Mouse (Mus musculus) kidney, embryonic 14.5 days (tissue): ENCODE data around the gene Irf2bp2. TPM values are rescaled to one million over a fixed set of nuclear protein-coding genes. Genes with fewer than 3 reads are reported as not detected.

Experiments
- ATAC-seq: fragments of 200-750 bp; cut with Nextera tagmentation; 2 replicates; pipeline ENCODE4 v1.8.0; 2017; ENCODE audit warnings: moderate number of reproducible peaks, mild to moderate bottlenecking, moderate TSS enrichment, moderate library complexity; ENCODE audit not compliant: low FRiP score, low TSS enrichment
- H3K27ac ChIP-seq: fragments of 300-500 bp; sonication (generic); 2 replicates; pipeline ENCODE4 v1.5.1; 2014; ENCODE audit warnings: low read depth, mild to moderate bottlenecking, low read length, moderate library complexity, mixed read lengths
- H3K27me3 ChIP-seq: fragments of 300-500 bp; sonication (generic); 2 replicates; pipeline ENCODE4 v1.6.1; 2014; ENCODE audit warnings: mild to moderate bottlenecking, low read length; ENCODE audit not compliant: control insufficient read depth, insufficient read depth
- H3K36me3 ChIP-seq: fragments of 300-500 bp; sonication (generic); 2 replicates; pipeline ENCODE4 v1.6.1; 2014; ENCODE audit warnings: low read length, mixed read lengths; ENCODE audit not compliant: control insufficient read depth, insufficient read depth
- H3K4me1 ChIP-seq: fragments of 300-500 bp; sonication (generic); 2 replicates; pipeline ENCODE4 v1.6.1; 2014; ENCODE audit warnings: low read length, mixed read lengths; ENCODE audit not compliant: control insufficient read depth, insufficient read depth
- H3K4me2 ChIP-seq: fragments of 300-500 bp; sonication (generic); replicated peaks from 2 replicates; pipeline ENCODE4 v1.6.1; 2014; ENCODE audit warnings: low read depth, mild to moderate bottlenecking, low read length
- H3K4me3 ChIP-seq: fragments of 300-500 bp; sonication (generic); 2 replicates; pipeline ENCODE4 v1.5.1; 2014; ENCODE audit warnings: mild to moderate bottlenecking, low read length
- H3K9ac ChIP-seq: fragments of 300-500 bp; sonication (generic); 2 replicates; pipeline ENCODE4 v1.6.1; 2014; ENCODE audit warnings: low read depth, mild to moderate bottlenecking, low read length, moderate library complexity
- H3K9me3 ChIP-seq: fragments of 300-500 bp; sonication (generic); 2 replicates; pipeline ENCODE4 v1.6.1; 2016; ENCODE audit warnings: low read length; ENCODE audit not compliant: control insufficient read depth
- WGBS: fragments of 180-500 bp; shearing (Covaris S2); extraction: QIAGEN DNeasy Blood & Tissue Kit; methylation state at CpG from one replicate; pipeline ENCODE4 v1.1.7; 2014; 5-methylcytosine and 5-hydroxymethylcytosine counted together
- polyA plus RNA-seq: library from polyadenylated mRNA; unstranded; fragments of >200 nt; fragmentation: Nextera tagmentation; extraction: Ambion mirVana; gene quantifications from 2 replicates; pipeline ENCODE4 v1.2.1, GENCODE M21; 2014

Gene Irf2bp2
- polyA plus RNA-seq = 11.6 and 14.6 TPM in 2 replicates

DNA sequence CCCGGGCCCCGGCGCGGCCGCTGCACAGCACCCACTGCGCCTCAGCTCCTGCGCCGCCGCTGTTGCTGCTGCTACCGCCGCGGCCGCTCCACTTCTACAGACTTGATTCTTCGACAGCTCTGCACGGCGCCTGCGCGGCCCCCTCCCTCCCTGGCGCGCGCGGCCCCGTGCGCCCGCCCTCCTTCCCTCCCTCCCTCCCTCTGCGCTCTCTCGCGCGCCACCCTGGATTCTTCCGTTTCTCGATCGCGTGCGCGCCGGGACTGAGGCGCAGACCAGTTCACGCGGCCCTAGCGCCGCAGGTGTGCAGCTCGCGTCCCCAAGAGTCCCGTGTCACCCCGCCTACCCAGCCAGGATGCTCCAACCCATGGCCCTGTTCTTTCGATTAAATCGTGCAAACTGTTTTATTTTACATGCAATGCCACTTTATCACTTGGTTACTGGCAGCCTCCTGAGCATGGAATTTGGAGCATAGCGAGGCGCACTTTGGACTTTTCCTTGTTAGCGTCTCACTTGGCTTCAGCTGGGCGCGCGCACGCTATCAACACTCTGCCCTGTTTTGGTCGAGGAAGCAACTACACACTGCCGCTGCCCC lies at the start of gene Irf2bp2:
Gene Irf2bp2, minus strand, starts transcription at position 98 of the 592 bp plus-strand sequence.
- WGBS = under 1% methylated on average over 48 of the region's 56 CpGs
- Histone ChIP-seq H3K36me3 (peaks cover 32% of the 10 kb centered on the region), H3K27me3 (no peaks in the 10 kb centered on the region), H3K9ac (peak within 1 kb of the TSS; percentile 100), H3K4me3 (peak within 1 kb of the TSS; percentile 100), H3K27ac (peak within 1 kb of the TSS; percentile 99), H3K4me2 (peak within 1 kb of the TSS; percentile 94), H3K4me1 (peaks cover 34% of the 10 kb centered on the region), H3K9me3 (no peaks in the 10 kb centered on the region)
- ATAC-seq = peak; percentile 78

DNA sequence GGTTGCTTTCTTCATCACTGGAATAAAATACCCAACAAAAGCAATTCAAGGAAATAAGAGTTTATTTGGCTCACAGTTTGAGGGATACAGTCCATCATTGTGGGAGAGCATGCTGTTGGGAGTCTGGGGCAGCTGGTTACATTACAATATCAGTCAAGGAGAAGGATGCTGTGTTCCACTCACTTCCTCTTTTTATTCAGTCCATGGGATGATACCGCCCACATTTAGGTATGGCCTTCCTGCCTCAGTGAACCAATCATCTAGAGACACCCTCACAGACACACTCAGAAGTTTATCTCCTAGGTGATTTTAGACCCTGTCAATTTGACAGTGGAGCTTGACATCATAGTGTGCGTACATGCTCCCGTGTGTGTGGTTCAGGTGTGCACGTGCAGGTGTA lies 48.9 kb upstream of the Irf2bp2 start:
- H3K27ac ChIP-seq = no peak overlapping the region
- H3K9me3 ChIP-seq = peaks cover 4% of the 10 kb centered on the region; the same call in 1 of the 2 replicates
- H3K27me3 ChIP-seq = no peaks in the 10 kb centered on the region
- H3K36me3 ChIP-seq = no peaks in the 10 kb centered on the region
- no peak overlapping the region for H3K4me2 ChIP-seq
- H3K9ac ChIP-seq = no peak overlapping the region
- WGBS = 98% methylated on average over 4 of the region's 4 CpGs
- no peak overlapping the region for H3K4me3 ChIP-seq
- no peak for ATAC-seq
- H3K4me1 ChIP-seq = no peaks in the 10 kb centered on the region

DNA sequence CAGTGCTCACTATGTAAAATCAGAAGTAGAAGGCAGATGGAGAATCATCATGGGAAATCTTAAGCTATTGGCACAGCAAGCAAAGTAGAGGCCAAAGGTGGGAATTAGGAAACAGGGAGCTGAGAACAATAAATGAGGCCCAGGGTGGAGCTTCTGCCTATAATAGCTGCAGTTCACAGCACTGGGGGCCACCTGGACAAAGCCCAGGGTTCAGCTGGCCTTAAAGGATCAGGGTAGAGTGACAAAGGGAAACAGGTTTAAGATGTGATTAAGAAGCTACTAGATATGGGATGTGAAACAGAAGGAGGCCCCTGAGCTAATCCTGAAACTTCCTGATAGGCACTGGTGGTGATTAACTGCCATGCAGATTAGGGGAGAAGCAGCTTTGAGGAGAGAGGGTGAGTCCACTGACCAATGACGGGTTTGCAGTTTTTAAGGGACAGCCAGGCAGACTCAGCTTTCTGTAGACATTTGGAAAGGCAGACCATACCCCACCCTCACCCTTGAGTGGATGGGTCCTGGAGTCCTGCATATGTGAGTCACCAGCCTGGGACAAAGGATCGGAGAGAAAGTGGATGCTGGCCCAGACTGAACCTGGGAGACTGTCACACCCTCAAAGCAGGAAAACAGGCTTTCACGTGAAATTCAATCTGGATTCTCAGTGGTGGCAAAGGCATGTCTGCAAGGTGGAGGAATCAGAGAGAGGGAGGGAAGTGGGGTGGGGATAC lies 47.9 kb upstream of the Irf2bp2 start:
- no peaks in the 10 kb centered on the region for H3K4me1 ChIP-seq
- H3K27ac ChIP-seq = no peak overlapping the region
- H3K9me3 ChIP-seq = peaks cover 4% of the 10 kb centered on the region; the same call in 1 of the 2 replicates
- ATAC-seq = no peak
- no peaks in the 10 kb centered on the region for H3K36me3 ChIP-seq
- H3K9ac ChIP-seq = no peak overlapping the region
- whole genome bisulfite sequencing = 64% methylated on average over 3 of the region's 3 CpGs
- no peak overlapping the region for H3K4me3 ChIP-seq
- no peaks in the 10 kb centered on the region for H3K27me3 ChIP-seq
- H3K4me2 ChIP-seq = no peak overlapping the region

DNA sequence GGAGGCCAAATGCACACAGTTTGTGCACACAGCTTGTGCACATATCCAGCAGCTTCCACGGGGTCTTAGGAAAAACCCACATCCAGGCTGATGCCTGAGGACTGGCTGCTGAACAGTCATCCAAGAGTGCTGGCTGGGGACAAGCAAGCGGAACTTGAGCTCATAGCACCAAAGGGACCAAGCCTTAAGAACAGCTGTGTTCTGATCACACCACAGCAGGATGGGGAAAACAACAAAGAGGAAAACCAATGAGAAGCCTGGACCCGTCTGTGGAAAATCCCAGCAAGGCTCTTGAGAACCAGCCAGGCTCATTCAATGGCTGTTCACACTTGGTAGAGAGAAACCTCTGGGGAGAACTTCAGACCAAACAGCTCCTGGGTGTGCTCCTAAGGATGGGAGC lies 45.4 kb upstream of the Irf2bp2 start:
- H3K4me3 ChIP-seq = no peak overlapping the region
- H3K27me3 ChIP-seq = no peaks in the 10 kb centered on the region
- 78% methylated on average over 3 of the region's 3 CpGs for WGBS
- H3K9ac ChIP-seq = no peak overlapping the region
- no peak overlapping the region for H3K27ac ChIP-seq
- ATAC-seq = no peak
- H3K9me3 ChIP-seq = peaks cover 4% of the 10 kb centered on the region; the same call in 1 of the 2 replicates
- H3K36me3 ChIP-seq = no peaks in the 10 kb centered on the region
- no peaks in the 10 kb centered on the region for H3K4me1 ChIP-seq
- no peak overlapping the region for H3K4me2 ChIP-seq

DNA sequence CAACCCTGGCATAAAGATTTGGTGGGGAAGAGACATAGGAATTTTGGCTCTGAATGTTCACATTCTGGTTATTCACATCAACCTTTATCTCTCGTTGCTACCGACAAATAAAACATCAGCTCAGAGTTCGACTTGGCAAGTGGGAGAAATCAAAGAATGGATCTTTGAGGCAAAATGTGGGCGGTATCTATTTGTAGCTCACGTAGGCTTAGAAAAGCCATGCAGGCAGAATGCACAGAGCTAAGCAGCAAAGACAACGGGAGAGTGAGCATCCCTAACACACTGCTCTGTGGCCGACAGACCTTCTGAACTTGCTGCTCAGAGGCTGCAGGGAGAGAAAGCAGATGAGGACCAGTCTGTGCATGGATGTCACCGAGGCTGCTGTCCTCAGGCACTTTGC lies 44.2 kb upstream of the Irf2bp2 start:
- peaks cover 4% of the 10 kb centered on the region; the same call in 1 of the 2 replicates for H3K9me3 ChIP-seq
- H3K27me3 ChIP-seq = no peaks in the 10 kb centered on the region
- H3K36me3 ChIP-seq = no peaks in the 10 kb centered on the region
- no peak overlapping the region for H3K4me2 ChIP-seq
- H3K4me3 ChIP-seq = no peak overlapping the region
- H3K27ac ChIP-seq = no peak overlapping the region
- no peak overlapping the region for H3K9ac ChIP-seq
- WGBS = 76% methylated on average over 8 of the region's 8 CpGs
- H3K4me1 ChIP-seq = no peaks in the 10 kb centered on the region
- no peak for ATAC-seq

DNA sequence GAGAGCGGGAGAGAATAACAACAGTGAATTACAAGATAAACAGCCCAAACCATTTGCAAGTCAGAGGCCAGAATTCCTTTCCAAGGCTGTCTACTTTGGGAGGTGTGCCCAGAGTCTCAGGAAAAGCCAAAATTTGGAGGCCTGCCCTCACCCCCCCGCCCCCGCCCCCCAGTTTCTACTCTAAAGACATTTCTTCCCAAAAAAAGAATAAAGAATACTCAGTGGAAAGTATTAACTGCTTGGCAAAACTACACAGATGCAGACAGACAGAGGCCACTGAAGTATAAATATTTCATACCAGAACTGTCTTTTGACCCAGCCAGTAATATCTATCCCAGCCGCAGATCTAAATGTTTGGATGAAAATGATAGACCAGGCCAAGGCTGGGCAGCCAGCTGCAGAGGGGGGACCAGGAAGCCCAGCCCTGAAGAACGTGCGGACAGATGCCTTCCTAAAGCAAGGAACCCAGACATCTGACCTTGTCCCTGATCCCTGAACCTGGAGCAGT lies 40.8 kb upstream of the Irf2bp2 start:
- no peak overlapping the region for H3K4me3 ChIP-seq
- H3K4me1 ChIP-seq = no peaks in the 10 kb centered on the region
- no peak overlapping the region for H3K9ac ChIP-seq
- no peaks in the 10 kb centered on the region for H3K36me3 ChIP-seq
- no peak for ATAC-seq
- no peak overlapping the region for H3K4me2 ChIP-seq
- H3K9me3 ChIP-seq = peaks cover 14% of the 10 kb centered on the region
- H3K27me3 ChIP-seq = no peaks in the 10 kb centered on the region
- H3K27ac ChIP-seq = 0 out of 2 replicates have a peak overlapping the region, but pooled peaks have one; percentile 14
- WGBS = 67% methylated on average over 6 of the region's 6 CpGs

DNA sequence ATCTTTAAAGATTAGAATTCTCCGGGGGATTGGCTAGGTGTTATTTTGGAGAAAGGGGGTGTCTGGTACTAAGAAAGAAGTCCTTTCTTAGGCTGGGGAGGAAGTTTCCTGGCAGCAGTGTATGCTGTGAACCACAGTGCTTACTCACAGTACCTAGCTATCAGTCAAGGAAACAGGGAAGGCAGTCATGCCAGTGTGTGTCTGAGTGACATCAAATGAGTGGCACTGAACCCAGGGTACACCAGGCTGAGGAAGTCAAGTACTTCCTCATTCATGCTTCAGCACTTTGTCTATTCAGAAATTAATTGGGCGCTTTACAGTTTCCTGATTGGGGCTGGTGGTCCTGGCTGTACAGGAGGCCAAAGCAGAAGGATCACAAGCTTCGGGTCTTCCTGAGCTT lies 34.8 kb upstream of the Irf2bp2 start:
- 92% methylated on average over 3 of the region's 3 CpGs for WGBS
- no peak overlapping the region for H3K27ac ChIP-seq
- H3K36me3 ChIP-seq = no peaks in the 10 kb centered on the region
- H3K9me3 ChIP-seq = peaks cover 16% of the 10 kb centered on the region
- H3K4me1 ChIP-seq = no peaks in the 10 kb centered on the region
- no peak for ATAC-seq
- no peak overlapping the region for H3K9ac ChIP-seq
- H3K27me3 ChIP-seq = no peaks in the 10 kb centered on the region
- no peak overlapping the region for H3K4me2 ChIP-seq
- no peak overlapping the region for H3K4me3 ChIP-seq

DNA sequence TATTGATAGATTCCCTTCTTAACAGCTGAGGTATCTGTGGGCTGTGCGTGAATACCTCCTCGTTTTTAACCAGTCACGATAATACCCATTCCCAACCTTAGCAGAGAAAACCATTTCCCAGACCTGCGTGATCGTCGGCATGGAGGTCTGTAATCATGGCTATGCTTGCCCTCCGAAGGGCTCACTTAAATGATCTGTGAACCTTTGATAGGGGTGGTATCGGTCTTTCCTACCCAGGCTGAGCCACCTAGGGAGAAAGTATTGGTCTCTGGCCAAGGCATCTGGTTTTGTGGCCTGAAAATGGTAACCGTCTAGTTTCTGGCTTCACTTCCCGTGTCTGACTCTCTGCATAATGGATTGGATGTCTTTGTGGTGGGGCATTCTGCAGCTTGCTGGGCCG lies 32.6 kb upstream of the Irf2bp2 start:
- H3K9ac ChIP-seq = no peak overlapping the region
- WGBS = 89% methylated on average over 11 of the region's 11 CpGs
- no peaks in the 10 kb centered on the region for H3K27me3 ChIP-seq
- H3K36me3 ChIP-seq = no peaks in the 10 kb centered on the region
- peaks cover 16% of the 10 kb centered on the region for H3K9me3 ChIP-seq
- H3K4me2 ChIP-seq = no peak overlapping the region
- ATAC-seq = no peak
- H3K4me3 ChIP-seq = no peak overlapping the region
- no peaks in the 10 kb centered on the region for H3K4me1 ChIP-seq
- H3K27ac ChIP-seq = no peak overlapping the region

DNA sequence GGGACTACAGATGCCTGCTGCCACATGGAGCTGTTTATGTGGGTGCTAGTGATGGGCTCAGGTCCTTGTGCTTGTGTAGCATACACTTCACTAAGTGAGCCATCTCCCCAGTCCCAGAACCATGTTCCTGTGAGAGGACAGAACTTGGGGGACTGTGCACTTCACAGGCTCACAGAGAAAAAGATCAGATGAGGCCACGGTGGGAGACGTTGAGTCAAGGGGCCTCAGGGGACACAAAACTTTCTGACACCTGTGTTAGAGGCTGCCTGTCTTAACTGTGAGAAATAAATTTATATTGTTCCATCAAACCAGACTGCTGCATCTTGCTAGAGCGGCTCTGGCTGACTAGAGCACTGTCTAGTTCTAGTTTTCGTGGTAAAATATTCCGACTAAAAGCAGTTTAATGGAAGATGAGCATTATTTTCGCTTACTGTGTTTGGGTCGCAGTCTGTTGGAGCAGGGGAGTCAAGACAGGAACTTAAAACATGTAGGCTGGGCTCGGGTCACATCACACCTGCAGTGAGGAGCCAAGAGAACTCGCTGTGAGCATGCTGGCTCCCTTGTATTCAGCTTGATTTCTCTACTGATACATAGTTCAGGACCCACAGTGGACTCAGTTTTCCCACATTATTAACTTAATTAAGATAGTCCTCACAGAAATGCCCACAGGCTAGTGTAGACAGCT lies 28.5 kb upstream of the Irf2bp2 start:
- WGBS = 80% methylated on average over 9 of the region's 9 CpGs
- no peak overlapping the region for H3K9ac ChIP-seq

More for the DNA sequence above, 28.5 kb upstream of the Irf2bp2 start:
- ATAC-seq = no peak
- Histone ChIP-seq H3K4me3 (no peak overlapping the region), H3K9me3 (no peaks in the 10 kb centered on the region), H3K4me1 (no peaks in the 10 kb centered on the region), H3K27ac (no peak overlapping the region), H3K36me3 (no peaks in the 10 kb centered on the region), H3K4me2 (no peak overlapping the region), H3K27me3 (no peaks in the 10 kb centered on the region)
